Mouse (Mus musculus) colon, adult 2 months (tissue): ENCODE data around the gene Iltifb. TPM values are rescaled to one million over a fixed set of nuclear protein-coding genes. Genes with fewer than 3 reads are reported as not detected.

ENCODE experiments used
- polyA plus RNA-seq: library from polyadenylated mRNA; depleted of rRNA; stranded (reverse); fragments of >200 nt; gene quantifications from 2 replicates; pipeline ENCODE4 v1.2.3, GENCODE M21; 2012; rRNA removed

Iltifb gene
- polyA plus RNA-seq = not detected in 2 replicates

GRCm38 (mm10) chr10:118294938-118295337, at the start of gene Iltifb:
Iltifb (minus strand) TSS chr10:118295038.

GRCm38 (mm10) chr10:118343155-118343554, 48.3 kb upstream of the Iltifb start, which contains the start of gene Gm9046:
Gm9046 (minus strand) TSS chr10:118343255.

GRCm38 (mm10) chr10:118337731-118338130, 42.9 kb upstream of the Iltifb start, which contains the start of gene Gm9045:
Gm9045 (minus strand) TSS chr10:118337831.

DNA sequence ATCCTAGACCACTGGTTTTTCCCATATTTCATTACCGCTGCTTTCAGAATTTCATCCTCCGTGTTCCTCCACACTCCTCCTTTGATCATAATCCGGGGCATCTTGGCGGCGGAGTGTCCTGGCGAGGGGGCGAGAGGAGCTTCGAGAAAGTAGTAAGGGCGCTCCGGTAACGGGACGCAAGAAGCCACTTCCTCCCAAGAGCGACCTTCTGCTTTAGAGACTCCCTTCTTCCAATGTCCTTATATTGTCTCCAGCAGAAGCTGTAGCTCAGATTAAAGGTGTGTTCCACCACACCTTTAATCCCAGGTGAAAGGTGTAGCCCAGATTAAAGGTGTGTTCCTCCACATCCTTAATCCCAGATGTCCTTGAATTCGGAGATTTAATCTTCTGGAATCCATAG, 37.5 kb upstream of the Iltifb start, which contains the start of gene Gm9044:
Gene Gm9044, minus strand, starts transcription at position 101 of the 400 bp plus-strand sequence.

GRCm38 (mm10) chr10:118326869-118327268, 32.0 kb upstream of the Iltifb start, which contains the start of gene Gm9040:
Gm9040 (minus strand) TSS chr10:118326969.

DNA sequence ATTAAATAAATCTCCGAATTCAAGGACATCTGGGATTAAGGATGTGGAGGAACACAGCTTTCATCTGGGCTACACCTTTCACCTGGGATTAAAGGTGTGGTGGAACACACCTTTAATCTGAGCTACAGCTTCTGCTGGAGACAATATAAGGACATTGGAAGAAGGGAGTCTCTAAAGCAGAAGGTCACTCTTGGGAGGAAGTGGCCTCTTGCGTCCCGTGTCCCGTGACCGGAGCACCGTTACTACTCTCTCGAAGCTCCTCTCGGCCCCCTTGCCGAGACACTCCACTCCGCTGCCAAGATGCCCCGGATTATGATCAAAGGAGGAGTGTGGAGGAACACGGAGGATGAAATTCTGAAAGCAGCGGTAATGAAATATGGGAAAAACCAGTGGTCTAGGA, 36.5 kb downstream of the Iltifb start, which contains the start of gene Gm32802:
Gene Gm32802, plus strand, starts transcription at position 301 of the 400 bp plus-strand sequence.

DNA sequence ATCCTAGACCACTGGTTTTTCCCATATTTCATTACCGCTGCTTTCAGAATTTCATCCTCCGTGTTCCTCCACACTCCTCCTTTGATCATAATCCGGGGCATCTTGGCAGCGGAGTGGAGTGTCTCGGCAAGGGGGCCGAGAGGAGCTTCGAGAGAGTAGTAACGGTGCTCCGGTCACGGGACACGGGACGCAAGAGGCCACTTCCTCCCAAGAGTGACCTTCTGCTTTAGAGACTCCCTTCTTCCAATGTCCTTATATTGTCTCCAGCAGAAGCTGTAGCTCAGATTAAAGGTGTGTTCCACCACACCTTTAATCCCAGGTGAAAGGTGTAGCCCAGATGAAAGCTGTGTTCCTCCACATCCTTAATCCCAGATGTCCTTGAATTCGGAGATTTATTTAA, 54.2 kb downstream of the Iltifb start, which contains the start of gene Gm32717:
Gene Gm32717, minus strand, starts transcription at position 101 of the 400 bp plus-strand sequence.

Other genes starting within 250 kb of the Iltifb start
- 1.2 and 1.5 TPM in 2 replicates for gene Mdm1, start 153.2 kb downstream of the Iltifb start, polyA plus RNA-seq
- not detected in 2 replicates for gene Il22, start 90.1 kb downstream of the Iltifb start, polyA plus RNA-seq
- not detected in 2 replicates for gene Gm32717, start 54.3 kb downstream of the Iltifb start, polyA plus RNA-seq
- gene Gm32802, start 36.4 kb downstream of the Iltifb start, polyA plus RNA-seq = not detected in 2 replicates
- gene Gm9040, start 31.9 kb upstream of the Iltifb start, polyA plus RNA-seq = not detected in 2 replicates
- gene Gm9044, start 37.4 kb upstream of the Iltifb start, polyA plus RNA-seq = not detected in 2 replicates
- not detected in 2 replicates for gene Gm9045, start 42.8 kb upstream of the Iltifb start, polyA plus RNA-seq
- gene Gm9046, start 48.2 kb upstream of the Iltifb start, polyA plus RNA-seq = not detected in 2 replicates
- not detected in 2 replicates for gene Gm9048, start 53.6 kb upstream of the Iltifb start, polyA plus RNA-seq
- not detected in 2 replicates for gene Gm9049, start 59.1 kb upstream of the Iltifb start, polyA plus RNA-seq
- gene Ifng, start 146.0 kb upstream of the Iltifb start, polyA plus RNA-seq = not detected in 2 replicates